Mouse (Mus musculus) gastrocnemius, postnatal 14 days (tissue): ENCODE data around the gene Rnf167. TPM values are rescaled to one million over a fixed set of nuclear protein-coding genes. Genes with fewer than 3 reads are reported as not detected.

ENCODE experiments used
- DNase-seq: peaks from one replicate; pipeline ENCODE4 v3.0.0; 2021; ENCODE audit warnings: mixed read lengths
- intact Hi-C: fragments of 180-260 bp; cut with DNase I; formaldehyde crosslinking; loops from one replicate; pipeline ENCODE4 v1.15.1; 2025; ENCODE audit warnings: low total_unique reads
- total RNA-seq, 2 experiments: library from RNA; stranded (reverse); gene quantifications; 2 replicates each; pipeline ENCODE4 v1.2.3; 2021

Gene Rnf167
- total RNA-seq, 2 experiments from 2014 or later, result 34.9 to 35.7 TPM

DNA sequence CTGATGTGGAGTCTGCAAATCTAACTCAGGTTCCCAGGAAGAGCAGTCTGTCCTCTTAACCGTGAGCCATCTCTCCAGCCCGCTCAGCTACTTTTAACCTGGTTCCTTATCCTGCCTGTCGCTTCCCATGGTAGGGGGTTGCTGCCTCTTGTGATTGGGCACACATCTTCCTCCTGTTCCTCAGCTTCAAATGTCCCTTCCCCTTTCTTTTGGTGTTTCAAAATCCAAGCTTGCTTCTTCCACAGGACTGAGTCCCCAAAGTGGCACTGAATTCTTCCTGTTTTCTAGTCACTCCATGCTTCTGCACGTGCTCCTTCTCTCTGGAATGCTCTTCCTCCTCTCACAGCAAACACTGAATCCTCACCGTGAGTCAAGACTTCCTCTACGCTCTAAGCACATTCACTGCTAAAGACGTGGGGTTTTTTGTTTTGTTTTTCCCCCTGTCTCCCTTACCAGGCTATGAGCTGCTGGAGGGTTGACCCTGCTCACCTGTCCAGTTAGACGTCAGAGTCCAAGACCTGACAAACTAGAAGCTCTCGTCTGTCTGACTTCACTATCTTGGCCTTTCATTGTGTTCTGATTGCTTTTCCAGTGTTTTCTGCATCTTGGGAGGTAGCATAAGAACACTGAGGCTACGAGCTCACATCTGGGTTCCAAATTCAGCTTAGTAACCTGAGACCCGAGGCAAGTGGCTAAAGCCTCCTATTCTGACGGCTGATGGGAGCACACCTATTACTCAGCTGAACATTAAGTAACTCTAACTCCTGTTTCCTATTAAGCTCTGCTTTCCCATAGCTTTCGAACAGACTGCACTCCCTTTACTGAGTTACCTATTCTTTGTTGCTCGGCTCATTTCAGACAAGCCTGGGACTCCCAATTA is 20.5 kb downstream of the Rnf167 start:
- DNase-seq, result no peak
- intact Hi-C loops, result no loop called here

DNA sequence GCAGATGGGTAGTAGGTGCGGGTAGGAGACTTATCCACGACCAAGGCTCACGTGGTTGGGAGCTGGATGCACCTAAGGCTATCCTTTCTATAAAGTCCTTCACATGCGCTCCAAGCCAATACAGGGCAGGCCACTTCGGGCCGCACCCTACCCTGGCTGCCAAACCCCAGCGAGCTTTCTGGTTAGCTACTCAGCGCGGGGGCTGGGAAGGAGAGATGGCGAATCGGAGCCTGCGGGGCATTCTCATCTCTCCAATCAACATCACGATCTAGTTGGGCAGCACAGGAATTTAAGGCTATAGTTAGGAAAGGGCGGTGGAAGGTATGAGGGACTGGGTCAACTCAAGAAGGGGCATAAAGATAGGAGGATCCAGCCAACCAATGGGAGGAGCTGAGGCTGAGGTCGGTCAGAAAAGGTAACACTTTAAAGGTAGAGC is 21.3 kb downstream of the Rnf167 start:
- DNase-seq, result peak; percentile 85
- intact Hi-C loops, result no loop called here

DNA sequence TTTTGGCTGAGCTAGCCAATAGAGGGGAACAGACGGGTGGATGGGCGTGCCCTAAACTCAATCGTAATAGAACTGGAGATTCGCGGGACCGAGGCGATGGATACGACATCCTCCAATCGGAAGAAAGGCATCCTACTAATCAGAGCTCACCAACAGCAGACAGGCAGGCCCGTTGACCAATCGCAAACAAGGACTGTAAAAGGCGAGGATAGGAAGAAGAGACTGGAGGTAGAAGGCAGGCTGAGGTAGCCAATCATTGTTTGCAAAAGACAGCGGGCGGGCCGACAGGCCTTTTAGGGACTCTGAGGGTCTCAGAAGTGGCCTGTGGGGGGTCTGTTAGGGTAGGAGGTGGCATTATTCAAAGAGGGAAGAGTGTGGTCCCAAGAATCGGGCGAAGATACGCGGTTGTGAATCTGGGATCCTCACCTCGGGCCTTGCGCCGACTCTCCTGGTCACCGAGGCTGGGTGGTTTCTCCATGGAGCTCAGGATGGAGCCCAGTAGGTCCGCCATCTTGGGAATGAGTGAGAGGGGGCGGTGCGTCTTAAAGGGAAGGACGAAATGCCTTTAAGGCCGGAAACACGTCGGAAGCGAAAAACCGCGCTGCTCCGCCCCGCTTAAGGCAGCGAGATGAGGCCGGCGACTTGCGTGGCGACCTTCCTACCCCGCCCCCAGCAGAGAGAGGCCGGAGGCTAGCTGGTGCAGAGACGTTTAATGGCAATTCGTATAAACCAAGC is 21.9 kb downstream of the Rnf167 start, which contains the start of gene Spag7:
Spag7 (minus strand) TSS at position 646 of the 735 bp plus-strand sequence.
- DNase-seq, result peak; percentile 94
- intact Hi-C loops, result no loop called here

DNA sequence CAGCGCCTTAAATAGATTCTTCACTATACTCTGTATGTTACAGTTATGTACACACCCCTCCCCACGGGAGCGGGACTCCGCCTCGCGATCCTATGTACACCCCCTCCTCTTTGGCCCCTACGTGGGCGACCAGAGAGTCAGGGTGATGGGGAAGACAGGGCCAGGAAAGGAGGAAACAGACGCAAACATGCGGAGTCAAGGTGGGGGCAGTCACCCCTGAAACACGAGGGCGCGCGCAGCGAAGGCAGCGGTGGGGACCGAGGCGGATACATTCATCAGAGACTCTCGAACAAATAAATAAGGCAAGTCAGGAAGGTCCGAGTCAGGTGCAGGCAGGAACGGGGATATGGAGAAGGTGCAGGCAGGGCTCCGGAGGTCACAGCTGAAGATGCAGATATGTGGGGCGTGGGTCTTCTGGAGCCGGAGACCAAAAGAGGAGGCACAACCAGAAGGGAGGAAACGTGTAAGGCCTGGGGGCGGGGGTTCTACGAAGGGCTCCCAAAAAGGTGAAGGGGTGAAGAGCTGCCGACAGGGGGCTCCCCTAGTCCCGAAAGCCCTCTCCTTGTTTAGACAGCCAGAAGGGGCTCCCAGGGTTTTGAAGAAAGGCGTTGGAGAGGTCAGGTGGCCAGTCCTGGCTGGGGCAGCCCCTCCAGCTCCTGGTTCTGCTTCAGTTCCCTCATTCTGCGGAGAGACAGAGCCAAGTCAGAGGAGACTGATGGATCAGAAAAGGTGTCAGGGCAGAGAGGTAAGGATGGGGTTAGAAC is 22.7 kb downstream of the Rnf167 start:
- intact Hi-C loops, result no loop called here
- peak; percentile 78 for DNase-seq

DNA sequence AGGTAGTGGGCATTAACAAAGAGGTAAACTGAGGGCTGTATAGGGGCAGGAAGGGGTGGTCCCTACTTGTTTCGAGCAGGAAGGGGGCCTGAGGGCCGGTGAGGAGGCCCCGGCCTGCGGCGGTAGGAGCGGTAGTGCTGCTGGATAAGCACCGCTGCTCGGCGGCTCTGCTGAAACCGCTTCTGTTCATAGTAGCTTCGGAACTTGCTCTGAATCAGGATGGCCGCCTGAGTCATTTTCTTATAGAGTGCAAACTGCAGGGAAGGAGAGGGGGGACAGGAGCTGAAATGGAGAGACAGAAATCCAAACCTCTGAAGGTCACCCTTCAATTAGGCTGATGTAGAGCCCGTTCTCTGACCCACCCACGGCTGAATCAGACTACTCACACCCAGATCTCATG is 23.4 kb downstream of the Rnf167 start:
- intact Hi-C loops, result no loop called here

DNA sequence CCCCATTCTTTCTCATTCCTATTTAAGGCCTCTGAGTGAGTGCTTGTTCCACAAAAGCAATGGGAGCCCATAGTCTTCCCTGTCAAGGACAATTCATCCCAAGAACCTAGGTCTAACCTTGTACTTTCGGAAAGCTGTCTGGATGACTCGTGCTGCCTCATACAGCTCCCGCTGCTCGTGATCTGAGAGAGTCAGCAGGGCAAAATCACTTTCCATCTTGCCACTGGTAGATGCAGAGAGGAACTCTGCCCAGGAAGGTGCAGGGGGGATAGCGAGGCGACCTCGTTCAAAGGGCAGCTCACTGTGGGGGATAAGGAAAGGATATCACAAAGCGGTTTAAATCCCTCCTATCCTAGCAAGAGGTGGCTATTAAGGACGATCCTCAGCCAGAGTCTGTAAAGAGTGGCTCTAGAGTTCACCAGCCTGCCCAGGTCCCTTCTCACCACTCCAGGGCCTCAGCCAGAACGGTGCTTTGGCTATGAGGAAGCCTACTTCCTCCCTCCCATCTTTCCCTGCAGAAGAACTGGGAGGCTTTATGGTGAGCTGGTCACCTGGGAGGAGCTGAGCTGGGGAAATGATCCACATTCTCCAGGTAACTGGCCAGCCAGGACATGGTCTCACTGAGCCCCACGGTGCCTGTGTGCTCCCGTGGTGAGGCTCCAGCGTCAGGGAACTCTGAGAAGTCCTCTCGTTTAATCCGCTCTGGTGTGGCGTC is 24.5 kb downstream of the Rnf167 start:
- DNase-seq, result no peak
- intact Hi-C loops, result no loop called here

More for the DNA sequence above, 23.4 kb downstream of the Rnf167 start:
- DNase-seq, result no peak

DNA sequence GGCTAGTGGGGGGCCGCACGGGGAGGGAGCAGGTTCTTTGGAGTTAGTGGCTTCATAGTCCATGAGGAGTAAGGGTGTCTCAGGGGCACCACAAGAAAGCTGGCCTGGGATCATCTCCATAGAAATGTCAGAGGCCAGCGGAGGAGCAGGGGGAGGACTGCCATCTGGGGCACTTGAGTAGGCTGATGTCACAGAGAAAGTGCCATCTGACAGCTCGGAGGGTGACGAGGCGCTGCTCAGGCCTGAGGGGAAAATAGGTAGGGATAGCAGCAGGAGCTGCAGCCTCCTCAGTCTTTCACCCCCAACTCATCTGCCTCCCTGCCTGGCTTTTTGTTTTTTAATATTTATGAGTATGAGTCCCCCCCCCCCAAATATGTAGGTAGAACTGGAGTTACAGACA is 27.0 kb downstream of the Rnf167 start:
- no peak for DNase-seq
- intact Hi-C loops, result no loop called here

DNA sequence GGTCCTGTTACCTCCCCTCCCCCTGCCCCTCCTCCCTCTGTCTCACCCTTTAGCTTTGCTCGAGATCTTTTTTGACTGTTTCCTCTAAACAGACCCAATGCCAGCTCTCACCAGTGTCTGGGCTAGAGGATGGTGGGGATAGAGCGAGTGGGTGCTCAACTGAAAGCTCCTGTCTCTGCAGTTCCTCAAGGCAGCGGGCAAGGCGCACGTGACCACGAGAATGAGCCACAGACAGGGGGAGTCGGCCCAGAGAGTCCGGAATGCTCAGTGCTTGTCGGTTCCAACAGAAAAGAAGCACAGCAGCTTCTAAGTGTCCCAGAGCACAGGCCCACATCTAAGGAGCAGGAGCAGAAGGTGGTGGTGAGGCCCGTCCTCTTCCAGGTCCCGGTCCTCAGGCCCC is 27.5 kb downstream of the Rnf167 start:
- no peak for DNase-seq
- intact Hi-C loops, result no loop called here

DNA sequence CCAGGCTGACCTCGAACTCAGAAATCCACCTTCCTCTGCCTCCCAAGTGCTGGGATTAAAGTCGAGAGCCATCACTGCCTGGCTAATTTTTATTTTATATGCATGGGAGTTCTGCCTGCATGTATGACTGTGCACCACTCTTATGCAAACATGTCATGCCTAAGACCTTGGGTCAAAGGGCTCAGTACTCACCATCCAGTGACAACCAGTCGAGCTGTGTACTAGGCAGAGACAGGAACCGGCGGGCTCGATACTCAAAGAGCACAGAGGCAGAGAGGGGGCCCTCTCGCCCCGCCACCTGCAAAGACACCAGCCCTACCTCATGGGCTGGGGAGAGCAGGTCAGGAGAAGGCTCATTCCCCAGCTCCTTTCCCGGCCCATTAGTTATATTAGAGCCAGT is 31.1 kb downstream of the Rnf167 start:
- intact Hi-C loops, result no loop called here
- DNase-seq, result no peak

DNA sequence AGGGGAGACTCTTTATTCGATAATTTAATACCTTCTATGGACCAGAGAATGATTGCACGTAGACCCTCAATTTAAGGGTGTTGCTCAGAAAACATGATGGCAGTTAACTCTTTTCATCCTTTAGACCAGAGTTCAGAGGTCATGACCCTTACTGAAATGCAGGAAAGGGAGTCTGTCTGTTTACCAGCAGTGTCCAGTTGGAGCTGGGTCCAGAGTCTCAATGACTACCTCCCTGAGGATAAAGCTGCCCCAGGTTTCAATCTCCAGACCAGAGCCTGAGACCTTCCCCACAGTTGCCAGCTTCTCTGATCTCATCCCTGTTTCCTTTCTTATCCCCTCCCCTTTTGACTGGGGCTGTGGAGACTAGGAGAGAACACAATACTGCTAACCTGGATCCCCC is 31.5 kb downstream of the Rnf167 start:
- DNase-seq, result no peak
- intact Hi-C loops, result no loop called here

DNA sequence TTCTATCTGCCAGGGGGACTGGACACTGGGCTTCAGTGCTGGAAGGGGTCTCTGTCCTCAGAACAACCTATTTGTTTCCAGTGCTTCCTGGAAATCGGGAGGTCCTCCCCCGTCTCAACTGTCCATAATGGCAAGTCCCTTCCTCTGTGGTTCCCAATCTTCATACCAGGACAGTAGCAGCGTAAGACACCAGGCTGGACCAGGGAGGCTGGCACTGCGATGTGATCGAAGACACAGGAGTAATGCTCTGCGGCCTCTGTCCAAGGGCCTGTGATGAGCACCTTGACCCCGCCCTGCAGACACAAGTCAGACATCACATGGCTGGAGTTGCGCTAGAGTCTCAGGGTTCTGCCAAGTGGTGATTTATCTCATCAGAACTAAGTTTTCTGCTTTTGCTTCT is 32.3 kb downstream of the Rnf167 start:
- DNase-seq, result no peak
- intact Hi-C loops, result no loop called here

DNA sequence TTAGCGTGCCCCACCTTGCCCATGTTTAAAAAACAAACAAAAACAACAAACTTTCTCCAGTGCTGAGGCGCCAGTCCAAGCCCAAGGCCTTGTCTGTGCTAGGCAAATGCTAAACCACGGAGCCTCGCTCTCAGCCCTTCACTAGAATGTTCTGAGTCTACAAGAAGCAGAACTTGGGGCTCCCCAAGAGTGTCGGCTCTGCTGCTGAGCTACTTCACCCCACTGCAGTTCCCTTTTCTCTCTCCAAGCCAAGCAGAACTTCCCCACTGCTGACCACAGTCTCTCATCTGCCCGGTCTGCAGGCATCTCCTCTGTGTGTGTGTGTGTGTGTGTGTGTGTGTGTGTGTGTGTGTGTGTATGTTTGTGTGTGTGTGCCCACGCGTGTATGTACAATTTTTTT is 32.9 kb downstream of the Rnf167 start:
- DNase-seq, result no peak

DNA sequence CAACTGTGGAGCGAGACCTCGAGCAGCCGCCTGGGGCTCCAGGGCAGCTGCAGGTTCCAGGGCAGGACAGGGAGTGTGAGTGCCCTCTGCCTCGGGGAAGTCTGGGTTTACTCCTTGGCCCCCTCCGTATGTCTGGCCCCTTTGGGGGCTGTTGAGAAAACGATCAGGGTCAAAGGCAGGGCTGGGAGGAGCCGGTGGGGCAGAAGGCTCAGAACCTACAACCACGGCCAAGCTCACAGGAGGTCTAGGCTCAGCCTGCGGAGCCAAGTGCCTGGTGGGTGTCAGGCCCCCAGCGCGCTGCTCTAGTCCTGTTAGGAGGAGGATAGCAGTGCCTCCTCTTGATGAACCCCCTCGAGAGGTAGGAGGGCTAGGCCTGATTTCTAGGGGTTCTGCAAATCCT is 34.1 kb downstream of the Rnf167 start:
- DNase-seq, result no peak
- intact Hi-C loops, result loop anchor here (5.0 kb wide), 1 partner anchor 76 kb away; no protein-coding TSS in a partner anchor

More for the DNA sequence above, 32.9 kb downstream of the Rnf167 start:
- intact Hi-C loops, result loop anchor here (5.0 kb wide), 1 partner anchor 77 kb away; no protein-coding TSS in a partner anchor

DNA sequence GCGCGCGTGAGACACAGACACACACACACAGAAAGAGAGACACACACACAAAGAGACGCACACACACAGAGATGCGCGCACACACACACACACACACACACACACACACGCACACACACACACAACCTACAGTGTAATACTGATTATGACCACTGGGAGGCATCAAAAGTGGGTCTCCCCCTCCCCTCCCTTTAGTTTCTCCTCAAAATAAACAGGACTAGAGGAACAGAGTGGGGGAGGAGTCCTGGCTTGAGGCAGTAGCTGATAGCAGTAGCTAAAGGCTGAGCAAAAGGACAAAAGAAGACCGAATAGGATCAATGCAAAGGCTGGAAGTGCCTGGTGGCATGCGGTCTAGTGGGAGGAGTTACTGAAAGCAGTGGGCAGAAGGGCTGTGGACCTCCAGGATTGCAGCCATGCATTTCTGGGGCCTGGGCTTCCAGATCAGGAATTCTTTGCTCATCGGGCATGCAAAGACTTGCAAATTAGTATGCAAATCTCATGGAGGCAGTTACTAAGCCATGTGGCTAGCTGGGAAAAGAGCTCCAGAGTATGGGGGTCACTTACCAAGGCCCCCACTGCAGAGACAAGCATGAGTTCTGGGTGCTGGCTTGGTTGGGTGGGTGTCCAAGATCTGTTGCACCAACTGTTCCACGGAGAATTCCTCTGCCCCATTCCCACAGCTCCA is 35.0 kb downstream of the Rnf167 start:
- intact Hi-C loops, result loop anchor here (5.0 kb wide), 1 partner anchor 75 kb away; no protein-coding TSS in a partner anchor
- DNase-seq, result no peak

DNA sequence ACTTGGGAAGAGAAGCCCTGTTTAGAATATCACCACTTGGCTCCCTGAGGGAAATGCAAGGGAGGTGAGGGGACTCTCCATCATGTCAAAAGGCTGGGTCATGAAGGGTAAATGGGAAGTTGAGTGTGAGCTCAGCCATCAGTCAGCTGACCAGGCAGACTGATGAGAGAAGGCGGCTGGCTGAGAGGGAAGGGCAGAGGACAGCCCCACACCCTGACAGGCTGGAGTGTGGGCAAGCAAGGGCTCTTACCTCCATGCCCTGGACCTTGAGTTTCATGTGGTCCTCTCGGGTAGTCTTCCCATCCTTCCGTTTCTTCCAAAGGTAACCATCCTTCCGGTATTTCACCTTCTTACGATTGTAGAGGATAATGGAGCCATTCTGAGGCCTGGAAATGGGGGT is 36.6 kb downstream of the Rnf167 start:
- no peak for DNase-seq
- intact Hi-C loops, result loop anchor here (5.0 kb wide), 1 partner anchor 74 kb away; no protein-coding TSS in a partner anchor

DNA sequence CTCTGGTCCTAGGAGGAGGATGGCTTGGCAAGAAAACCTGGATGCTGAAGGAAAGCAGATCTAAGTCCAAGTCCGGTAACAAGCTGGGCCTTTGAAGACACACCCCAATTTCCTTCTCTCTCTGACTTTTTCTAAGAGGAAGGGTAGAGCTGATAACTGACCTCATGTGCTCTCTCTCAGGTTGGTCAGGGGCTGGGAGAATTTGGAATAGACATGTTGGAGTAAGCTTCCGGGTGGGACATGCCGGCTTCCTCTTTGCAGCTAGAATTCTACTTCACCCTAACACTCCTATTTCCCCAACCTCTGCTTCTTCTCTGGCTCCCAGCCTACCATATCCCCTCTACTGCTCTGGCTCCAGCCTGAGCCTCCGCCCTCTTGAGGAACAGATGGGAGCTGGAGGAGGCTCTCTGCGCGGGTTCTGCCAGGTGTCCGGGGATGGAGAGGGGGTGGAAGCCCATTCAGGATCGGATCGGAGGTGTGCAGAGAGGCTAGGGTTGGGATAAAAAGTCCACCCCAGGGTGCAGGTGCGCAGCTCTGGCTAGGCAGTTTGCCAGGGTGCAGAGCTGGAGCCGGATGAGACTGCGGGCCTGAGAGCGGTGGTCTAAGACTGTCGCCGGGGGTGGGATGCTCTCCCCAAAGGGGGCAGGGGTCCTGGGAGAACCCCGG is 40.0 kb downstream of the Rnf167 start:
- no peak for DNase-seq
- intact Hi-C loops, result no loop called here

DNA sequence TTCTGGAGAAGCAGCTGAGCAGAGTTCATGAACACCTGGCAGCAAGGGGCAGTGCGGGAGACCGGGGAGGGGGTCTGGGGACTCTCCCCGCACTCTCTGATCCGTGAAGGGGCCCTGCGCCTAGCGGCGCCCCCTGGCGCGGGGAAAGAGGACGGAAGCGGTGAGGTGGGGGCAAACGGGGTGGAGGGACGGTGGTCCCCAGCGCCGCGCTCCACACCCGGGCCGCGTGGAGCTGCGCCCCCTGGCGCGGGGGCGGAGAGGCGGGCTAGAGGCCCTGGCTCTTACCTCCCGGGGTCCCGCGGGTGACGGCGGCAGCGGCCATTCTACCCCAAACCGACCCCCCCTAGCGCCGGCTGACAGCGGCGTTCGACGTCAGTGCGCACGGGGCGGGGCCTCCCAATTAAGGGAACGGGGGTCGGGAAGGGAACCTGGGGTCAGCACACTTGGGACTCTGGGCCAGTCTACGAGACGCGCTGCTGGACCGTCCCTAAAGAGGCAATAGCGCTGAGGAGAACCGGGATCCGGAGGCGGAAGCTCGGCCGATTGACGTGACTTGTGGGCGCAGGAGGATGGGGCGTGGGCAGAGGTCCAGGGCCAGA is 40.7 kb downstream of the Rnf167 start, which contains the start of gene Camta2:
Camta2 (minus strand) TSS at position 505 of the 599 bp plus-strand sequence.
- DNase-seq, result peak; percentile 92
- intact Hi-C loops, result no loop called here

DNA sequence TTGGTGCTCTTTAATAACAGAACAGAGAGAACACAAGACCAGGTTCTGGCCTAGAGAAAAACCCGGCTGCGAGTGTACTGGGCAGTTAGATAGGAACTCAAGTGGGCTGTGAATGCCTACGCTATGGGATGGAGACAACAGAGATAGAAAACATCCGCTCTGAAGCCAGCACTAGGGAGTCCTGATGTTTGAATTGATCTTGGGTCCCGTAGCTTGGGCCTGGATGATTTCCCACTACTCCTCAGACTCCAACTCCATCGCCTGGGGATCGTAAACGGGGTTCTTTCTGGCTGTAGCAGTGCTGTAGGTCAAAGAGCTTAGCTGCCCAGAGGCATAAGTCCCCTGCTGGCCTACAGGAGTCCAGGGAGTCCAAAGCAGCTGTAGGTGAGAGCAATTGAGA is 41.3 kb downstream of the Rnf167 start:
- intact Hi-C loops, result no loop called here
- DNase-seq, result no peak
